Mouse (Mus musculus): Measurements from ENCODE around the gene Ppa1.

GRCm38 (mm10) chr10:61714771-61715461, 66.6 kb downstream of the Ppa1 start, which contains the start of gene Aifm2:
- TF ChIP-seq HCFC1 (IDR thresholded peaks at IDR 0.05; ENCODE audit: borderline replicate concordance, insufficient read depth, low read length), result no peak
- TF ChIP-seq ZC3H11A (IDR thresholded peaks at IDR 0.05; ENCODE audit: borderline replicate concordance, low read depth, low read length), result no peak
- no peak for TF ChIP-seq ZNF384 (IDR thresholded peaks at IDR 0.05; ENCODE audit: low read depth, low read length)
- no peak for TF ChIP-seq CHD2 (IDR thresholded peaks at IDR 0.05; ENCODE audit: low read depth, low read length)
- no peak for TF ChIP-seq MAFK (IDR thresholded peaks at IDR 0.05; ENCODE audit: insufficient read depth, low read depth, low read length)
